Mouse (Mus musculus) leukemia stem cell, adult 10-12 weeks (primary cell): ENCODE measurements around the gene Pramel4. TPM values are rescaled to one million over a fixed set of nuclear protein-coding genes. Genes with fewer than 3 reads are reported as not detected.

Experiments
- polyA plus RNA-seq: library from polyadenylated mRNA; stranded (reverse); fragments of >175 nt; gene quantifications from 2 replicates; pipeline ENCODE4 v1.2.3, GENCODE M21; 2012; ENCODE audit warnings: low replicate concordance

Pramel4 gene
- polyA plus RNA-seq, result not detected in 2 replicates

DNA sequence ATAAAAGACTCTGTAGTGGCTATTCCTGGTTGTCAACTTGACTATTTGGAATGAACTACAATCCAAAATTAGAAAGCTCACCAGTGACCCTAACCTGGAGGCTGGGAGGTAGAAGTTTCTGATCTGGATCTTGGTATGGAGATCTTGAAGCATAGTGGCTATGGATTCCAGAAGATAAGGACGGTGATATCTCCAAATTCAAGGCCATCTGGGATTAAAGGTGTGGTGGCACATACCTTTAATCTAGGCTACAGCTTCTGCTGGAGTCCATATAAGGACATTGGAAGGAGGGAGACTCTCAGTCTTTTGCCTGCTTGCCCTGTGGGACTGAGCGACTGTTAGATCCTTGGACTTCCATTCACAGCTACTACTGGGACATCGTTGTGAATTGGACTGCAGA, at the start of gene Pramel4:
Gene Pramel4 (plus strand): TSS at position 301 of the 400 bp plus-strand sequence.

GRCm38 (mm10) chr4:144106174-144106573, 47.2 kb downstream of the Pramel4 start, which contains the start of gene Gm13102:
Gm13102 (plus strand) TSS chr4:144106474.

Other genes with a start within 250 kb of the Pramel4 start
- gene Gm13084, start 243.0 kb upstream of the Pramel4 start, polyA plus RNA-seq, result not detected in 2 replicates
- gene Gm13103, start 212.6 kb upstream of the Pramel4 start, polyA plus RNA-seq, result not detected in 2 replicates
- gene Pramef6, start 158.7 kb upstream of the Pramel4 start, polyA plus RNA-seq, result not detected in 2 replicates
- not detected in 2 replicates for gene Pramef25, start 108.1 kb upstream of the Pramel4 start, polyA plus RNA-seq
- not detected in 2 replicates for gene Gm13101, start 92.2 kb upstream of the Pramel4 start, polyA plus RNA-seq
- not detected in 2 replicates for gene Pramef17, start 64.8 kb upstream of the Pramel4 start, polyA plus RNA-seq
- not detected in 2 replicates for gene Gm13102, start 47.3 kb downstream of the Pramel4 start, polyA plus RNA-seq
- not detected in 2 replicates for gene Oog3, start 103.5 kb downstream of the Pramel4 start, polyA plus RNA-seq
- gene Oog2, start 131.6 kb downstream of the Pramel4 start, polyA plus RNA-seq, result not detected in 2 replicates
- gene C87977, start 154.2 kb downstream of the Pramel4 start, polyA plus RNA-seq, result not detected in 2 replicates
- not detected in 2 replicates for gene Pramel5, start 221.4 kb downstream of the Pramel4 start, polyA plus RNA-seq